Comparison of ENCODE assay signal across 9 mouse cellular contexts in genomic region chr10:58383761-58384160, GRCm38 (mm10).
DNase-seq lines count a peak whose midpoint lies in the region; ATAC-seq and TF ChIP-seq lines count a peak whose summit lies in the region.
"Had no signal": no experiment of that assay in that cellular context is flagged by ENCODE, and none has a peak within 500 bp of the region (broad histone marks: within the 10 kb centered on the region; RNA-seq: fewer than 3 reads in every experiment).

No protein-coding gene starts in this region.

- 69% methylated on average over 2 of the region's 2 CpGs for WGBS in lung, embryonic 14.5 days
- 79% methylated on average over 2 of the region's 2 CpGs for WGBS in embryonic facial prominence, embryonic 15.5 days
- WGBS in small intestine, adult 2 months: 91% methylated on average over 2 of the region's 2 CpGs

- H3K27me3 ChIP-seq in lung, embryonic 14.5 days (ENCODE audit: insufficient read depth, low read length): no peaks in the 10 kb centered on the region
- no peaks in the 10 kb centered on the region for H3K27me3 ChIP-seq in embryonic facial prominence, embryonic 15.5 days
- no peaks in the 10 kb centered on the region for H3K27me3 ChIP-seq in small intestine, adult 2 months (ENCODE audit: control insufficient read depth, insufficient read depth, low read length)

- DNase-seq in heart, adult 11 months: peak; percentile 74
- no peak for DNase-seq in heart, adult 18-20 months
- no peak for DNase-seq in lung, embryonic 14.5 days
- no peak for DNase-seq in lung, postnatal 36 days
- DNase-seq in gastrocnemius, adult 18-20 months (ENCODE audit: low spot score): no peak

- no peak for TF ChIP-seq CTCF in lung, embryonic 14.5 days (IDR thresholded peaks at IDR 0.05; ENCODE audit: low read depth)
- TF ChIP-seq CTCF in small intestine, adult 2 months (IDR thresholded peaks at IDR 0.05; ENCODE audit: extremely low read depth, insufficient read length, insufficient replicate concordance, low read depth, low read length): no peak

- TF ChIP-seq POLR2A in small intestine, adult 2 months (IDR thresholded peaks at IDR 0.05; ENCODE audit: low read depth, low read length): no peak

- H3K9me3 ChIP-seq in lung, embryonic 14.5 days (ENCODE audit: low read depth, low read length): no peaks in the 10 kb centered on the region
- no peaks in the 10 kb centered on the region for H3K9me3 ChIP-seq in embryonic facial prominence, embryonic 15.5 days (replicated peaks)

- no peak for ATAC-seq in lung, embryonic 14.5 days (ENCODE audit: insufficient read depth)
- ATAC-seq in embryonic facial prominence, embryonic 15.5 days (ENCODE audit: insufficient number of reproducible peaks, low FRiP score, low TSS enrichment, low read depth): no peak
- ATAC-seq in erythroid progenitor cell, adult 5-6 weeks (replicated peaks; ENCODE audit: low FRiP score, poor library complexity, severe bottlenecking): no peak

- H3K4me3 ChIP-seq in lung, embryonic 14.5 days (ENCODE audit: low read depth, low read length): no peak overlapping the region
- no peak overlapping the region for H3K4me3 ChIP-seq in embryonic facial prominence, embryonic 15.5 days (replicated peaks)
- H3K4me3 ChIP-seq in small intestine, adult 2 months (ENCODE audit: low read depth, low read length): no peak overlapping the region
- H3K4me3 ChIP-seq: erythroblast, embryonic 14.5 days had no signal

- H3K4me2 ChIP-seq in lung, embryonic 14.5 days: no peak overlapping the region
- H3K4me2 ChIP-seq in embryonic facial prominence, embryonic 15.5 days (replicated peaks): no peak overlapping the region

- peak overlapping the region; percentile 76; the same call in 1 of the 2 replicates for H3K27ac ChIP-seq in lung, embryonic 14.5 days (ENCODE audit: low read depth)
- H3K27ac ChIP-seq in embryonic facial prominence, embryonic 15.5 days (replicated peaks): peak overlapping the region; percentile 65; the same call in 1 of the 2 replicates
- H3K27ac ChIP-seq in small intestine, adult 2 months (ENCODE audit: insufficient read depth, low read depth, low read length): peak overlapping the region; percentile 31; the same call in 1 of the 2 replicates

- H3K36me3 ChIP-seq in lung, embryonic 14.5 days (ENCODE audit: insufficient read depth): no peaks in the 10 kb centered on the region
- no peaks in the 10 kb centered on the region for H3K36me3 ChIP-seq in embryonic facial prominence, embryonic 15.5 days
- no peaks in the 10 kb centered on the region for H3K36me3 ChIP-seq in small intestine, adult 2 months (ENCODE audit: control insufficient read depth, insufficient read depth, low read length)

- H3K4me1 ChIP-seq in lung, embryonic 14.5 days (ENCODE audit: insufficient read depth): peaks cover 17% of the 10 kb centered on the region
- H3K4me1 ChIP-seq in embryonic facial prominence, embryonic 15.5 days: peaks cover 9% of the 10 kb centered on the region
- H3K4me1 ChIP-seq in small intestine, adult 2 months (ENCODE audit: control insufficient read depth, insufficient read depth, insufficient read length, low read length): peaks cover 4% of the 10 kb centered on the region

- no peak overlapping the region for H3K9ac ChIP-seq in lung, embryonic 14.5 days
- no peak overlapping the region for H3K9ac ChIP-seq in embryonic facial prominence, embryonic 15.5 days
